Mouse (Mus musculus) intestine, embryonic 15.5 days (tissue): ENCODE results near the gene L1cam. TPM values are rescaled to one million over a fixed set of nuclear protein-coding genes. Genes with fewer than 3 reads are reported as not detected.

Source experiments
- ATAC-seq: fragments of 200-750 bp; cut with Nextera tagmentation; 2 replicates; pipeline ENCODE4 v1.8.0; 2017; ENCODE audit warnings: moderate TSS enrichment, moderate library complexity
- H3K27ac ChIP-seq: fragments of 300-500 bp; sonication (generic); 2 replicates; pipeline ENCODE4 v1.5.1; 2015; ENCODE audit warnings: mild to moderate bottlenecking, inconsistent platforms
- H3K27me3 ChIP-seq: fragments of 300-500 bp; sonication (generic); replicated peaks from 2 replicates; pipeline ENCODE4 v1.6.1; 2015; ENCODE audit warnings: inconsistent platforms
- H3K36me3 ChIP-seq: fragments of 300-500 bp; sonication (generic); 2 replicates; pipeline ENCODE4 v1.6.1; 2015; ENCODE audit warnings: inconsistent platforms
- H3K4me1 ChIP-seq: fragments of 300-500 bp; sonication (generic); replicated peaks from 2 replicates; pipeline ENCODE4 v1.6.1; 2015; ENCODE audit warnings: inconsistent platforms
- H3K4me2 ChIP-seq: fragments of 300-500 bp; sonication (generic); replicated peaks from 2 replicates; pipeline ENCODE4 v1.6.1; 2015; ENCODE audit warnings: mild to moderate bottlenecking, inconsistent platforms
- H3K4me3 ChIP-seq: fragments of 300-500 bp; sonication (generic); replicated peaks from 2 replicates; pipeline ENCODE4 v1.5.1; 2015; ENCODE audit warnings: inconsistent platforms
- H3K9ac ChIP-seq: fragments of 300-500 bp; sonication (generic); 2 replicates; pipeline ENCODE4 v1.6.1; 2015; ENCODE audit warnings: inconsistent platforms
- H3K9me3 ChIP-seq: fragments of 300-500 bp; sonication (generic); 2 replicates; pipeline ENCODE4 v1.6.1; 2016; ENCODE audit warnings: inconsistent platforms
- WGBS: fragments of 180-500 bp; shearing (Covaris S2); methylation state at CpG from one replicate; pipeline ENCODE4 v1.1.7; 2015; 5-methylcytosine and 5-hydroxymethylcytosine counted together
- polyA plus RNA-seq: library from polyadenylated mRNA; unstranded; fragments of >200 nt; fragmentation: Nextera tagmentation; extraction: Ambion mirVana; gene quantifications from 2 replicates; pipeline ENCODE4 v1.2.1, GENCODE M21; 2015

L1cam gene
- polyA plus RNA-seq, 1 experiment from 2014 or later = 9.0 TPM

DNA sequence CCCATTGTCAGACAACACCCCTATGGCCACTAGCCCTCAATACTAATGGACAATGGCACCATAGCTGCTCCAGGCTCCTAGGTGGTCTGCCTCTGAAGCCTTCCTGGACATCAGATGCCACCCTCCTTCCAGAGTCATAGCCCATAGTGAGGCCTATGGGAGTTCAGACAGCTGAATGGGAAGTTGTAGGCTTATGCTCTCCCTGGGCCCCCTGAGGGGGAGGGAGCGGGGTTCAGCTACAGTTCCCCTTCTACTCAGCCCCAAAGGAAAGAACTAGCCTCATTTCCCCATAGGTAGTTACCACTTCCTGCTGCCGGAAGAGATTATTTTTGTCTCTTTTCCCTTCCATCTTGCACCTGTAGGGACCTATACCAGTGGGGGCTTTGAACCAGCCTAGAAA lies 15.7 kb upstream of the L1cam start:
- Histone ChIP-seq H3K27ac (no peak overlapping the region), H3K9ac (no peak overlapping the region), H3K27me3 (no peaks in the 10 kb centered on the region), H3K36me3 (no peaks in the 10 kb centered on the region), H3K4me1 (no peaks in the 10 kb centered on the region), H3K9me3 (no peaks in the 10 kb centered on the region), H3K4me2 (0 out of 2 replicates have a peak overlapping the region, but pooled peaks have one; percentile 54), H3K4me3 (no peak overlapping the region)
- WGBS = 82% methylated on average over 2 of the region's 2 CpGs
- no peak for ATAC-seq

GRCm38 (mm10) chrX:73911156-73911555 lies 15.3 kb upstream of the L1cam start:
- no peak overlapping the region for H3K4me3 ChIP-seq
- no peaks in the 10 kb centered on the region for H3K4me1 ChIP-seq
- H3K9me3 ChIP-seq = no peaks in the 10 kb centered on the region
- no peak overlapping the region; the same call in 1 of the 2 replicates for H3K9ac ChIP-seq
- H3K36me3 ChIP-seq = no peaks in the 10 kb centered on the region
- 39% methylated on average over 24 of the region's 26 CpGs for WGBS
- H3K27me3 ChIP-seq = no peaks in the 10 kb centered on the region
- no peak for ATAC-seq
- H3K27ac ChIP-seq = no peak overlapping the region
- H3K4me2 ChIP-seq = peak overlapping the region; percentile 54

- H3K4me1 ChIP-seq = no peaks in the 10 kb centered on the region
- peak overlapping the region; percentile 54 for H3K4me2 ChIP-seq
- ATAC-seq = no peak
- no peaks in the 10 kb centered on the region for H3K9me3 ChIP-seq
- no peak overlapping the region for H3K27ac ChIP-seq
- H3K36me3 ChIP-seq = no peaks in the 10 kb centered on the region
- no peaks in the 10 kb centered on the region for H3K27me3 ChIP-seq
- no peak overlapping the region for H3K9ac ChIP-seq
- no peak overlapping the region for H3K4me3 ChIP-seq
Measured at GRCm38 (mm10) chrX:73910451-73910850, 14.5 kb upstream of the L1cam start.

DNA sequence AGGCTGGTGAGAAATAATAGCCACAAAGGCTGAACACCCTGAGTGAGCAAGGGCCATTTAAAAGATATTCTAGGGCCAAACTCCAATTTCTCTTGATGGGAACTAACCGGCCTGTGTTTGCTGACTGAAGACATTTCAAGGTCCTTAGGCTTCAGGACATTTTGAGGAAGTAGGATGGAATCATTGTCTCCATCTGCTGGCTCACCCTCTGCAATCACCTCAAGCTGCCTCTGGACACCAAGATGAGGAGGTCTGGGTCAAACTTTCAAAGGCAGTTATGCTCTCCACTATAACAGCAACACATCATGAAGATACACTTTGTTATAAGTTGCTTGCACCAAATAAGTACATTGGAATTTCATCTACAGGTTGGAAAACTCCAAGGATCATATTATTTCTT lies 14.1 kb upstream of the L1cam start:
- Histone ChIP-seq H3K27me3 (no peaks in the 10 kb centered on the region), H3K9me3 (no peaks in the 10 kb centered on the region), H3K27ac (no peak overlapping the region), H3K36me3 (no peaks in the 10 kb centered on the region), H3K4me3 (no peak overlapping the region), H3K4me1 (no peaks in the 10 kb centered on the region), H3K9ac (no peak overlapping the region), H3K4me2 (no peak overlapping the region)
- ATAC-seq = no peak
- WGBS = 95% methylated on average over 1 of the region's 1 CpGs

- H3K4me1 ChIP-seq = no peaks in the 10 kb centered on the region
- H3K9me3 ChIP-seq = no peaks in the 10 kb centered on the region
- H3K4me2 ChIP-seq = no peak overlapping the region
- H3K9ac ChIP-seq = no peak overlapping the region
- no peaks in the 10 kb centered on the region for H3K36me3 ChIP-seq
- H3K4me3 ChIP-seq = no peak overlapping the region
- no peak for ATAC-seq
- WGBS = 74% methylated on average over 3 of the region's 3 CpGs
- no peak overlapping the region for H3K27ac ChIP-seq
- H3K27me3 ChIP-seq = no peaks in the 10 kb centered on the region
Measured at GRCm38 (mm10) chrX:73897959-73898358, 2.1 kb upstream of the L1cam start.

DNA sequence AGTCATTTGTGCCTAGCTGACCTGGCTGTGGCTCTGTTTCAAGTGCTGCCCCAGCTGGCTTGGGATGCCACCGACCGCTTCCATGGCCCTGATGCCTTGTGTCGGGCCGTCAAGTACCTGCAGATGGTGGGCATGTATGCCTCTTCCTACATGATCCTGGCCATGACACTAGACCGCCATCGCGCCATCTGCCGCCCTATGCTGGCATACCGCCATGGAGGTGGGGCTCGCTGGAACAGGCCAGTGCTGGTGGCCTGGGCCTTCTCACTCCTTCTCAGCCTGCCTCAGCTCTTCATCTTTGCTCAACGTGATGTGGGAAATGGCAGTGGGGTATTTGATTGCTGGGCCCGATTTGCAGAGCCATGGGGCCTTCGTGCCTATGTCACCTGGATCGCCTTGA lies 3.1 kb downstream of the L1cam start:
- ATAC-seq = no peak
- Histone ChIP-seq H3K9me3 (no peaks in the 10 kb centered on the region), H3K27me3 (no peaks in the 10 kb centered on the region), H3K4me3 (no peak overlapping the region), H3K4me1 (no peaks in the 10 kb centered on the region), H3K4me2 (no peak overlapping the region), H3K36me3 (no peaks in the 10 kb centered on the region), H3K27ac (no peak overlapping the region), H3K9ac (no peak overlapping the region)
- 91% methylated on average over 14 of the region's 14 CpGs for WGBS

DNA sequence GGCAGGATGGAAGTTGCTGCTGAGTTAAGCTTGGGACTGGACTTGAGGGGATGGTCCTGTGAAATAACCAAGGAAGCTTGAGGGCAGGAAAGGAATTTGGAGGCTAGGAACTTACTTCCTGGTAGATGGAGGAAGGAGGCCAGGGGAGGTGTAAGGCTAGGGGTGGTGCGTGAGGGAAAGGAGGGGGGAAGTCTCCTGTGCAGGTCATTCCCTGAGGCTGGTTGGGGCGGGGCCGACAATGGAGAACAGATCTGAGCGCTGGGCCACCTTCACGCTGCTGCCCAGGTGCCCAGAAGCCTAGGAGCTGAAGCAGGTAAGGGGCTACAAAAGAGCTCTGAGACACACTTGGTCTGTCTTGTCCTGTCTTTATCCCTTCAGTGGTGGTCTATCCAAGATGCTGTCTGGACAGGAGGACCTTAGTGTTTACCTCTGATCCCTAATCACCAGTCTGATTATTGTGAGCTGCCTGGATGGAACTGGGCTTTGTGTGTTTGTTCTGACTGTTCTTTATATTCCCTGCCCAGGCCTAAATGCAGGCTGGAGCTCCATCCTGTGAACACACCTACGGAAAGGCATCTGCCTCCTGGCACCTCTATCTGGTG lies 4.3 kb downstream of the L1cam start, which contains the start of gene Avpr2:
Gene Avpr2 (plus strand): TSS at position 552 of the 602 bp plus-strand sequence.
- H3K4me2 ChIP-seq = no peak within 1 kb of the TSS
- H3K9ac ChIP-seq = no peak within 1 kb of the TSS
- no peak within 1 kb of the TSS for H3K4me3 ChIP-seq
- no peaks in the 10 kb centered on the region for H3K27me3 ChIP-seq
- no peaks in the 10 kb centered on the region for H3K9me3 ChIP-seq
- H3K27ac ChIP-seq = no peak within 1 kb of the TSS
- H3K36me3 ChIP-seq = no peaks in the 10 kb centered on the region
- 52% methylated on average over 6 of the region's 6 CpGs for whole genome bisulfite sequencing
- H3K4me1 ChIP-seq = no peaks in the 10 kb centered on the region
- ATAC-seq = no peak

DNA sequence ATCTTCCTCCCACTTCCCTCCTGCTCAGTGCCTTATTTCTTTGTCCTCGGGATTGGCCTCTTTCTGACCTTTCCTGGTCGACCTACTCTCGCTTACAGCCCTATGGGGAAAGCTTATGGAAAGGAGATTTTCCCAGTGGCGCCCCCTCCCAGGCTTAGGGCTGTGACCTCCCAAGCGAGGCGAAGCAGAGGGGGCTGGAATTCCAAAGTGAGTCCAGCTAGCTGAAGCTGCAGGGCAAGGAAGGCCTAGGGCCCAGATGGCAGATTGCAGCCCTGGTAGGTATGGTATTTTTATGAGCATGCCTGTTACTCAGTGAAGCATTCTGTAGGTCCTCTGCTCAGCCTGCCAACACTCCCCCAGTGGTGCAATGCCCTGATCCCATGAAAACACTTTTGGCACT lies 14.4 kb downstream of the L1cam start:
- WGBS = 28% methylated on average over 6 of the region's 6 CpGs

GRCm38 (mm10) chrX:73881036-73881427 lies 14.9 kb downstream of the L1cam start:
- Histone ChIP-seq H3K9me3 (no peaks in the 10 kb centered on the region), H3K4me3 (peak overlapping the region; percentile 37), H3K4me1 (0 out of 2 replicates have a peak, but pooled peaks cover 4% of the 10 kb centered on the region), H3K27me3 (peaks cover 15% of the 10 kb centered on the region), H3K9ac (no peak overlapping the region), H3K27ac (no peak overlapping the region), H3K36me3 (no peaks in the 10 kb centered on the region), H3K4me2 (peak overlapping the region; percentile 80)
- no peak for ATAC-seq
- WGBS = 34% methylated on average over 16 of the region's 16 CpGs

More for the DNA sequence above, 14.4 kb downstream of the L1cam start:
- H3K27me3 ChIP-seq = peaks cover 15% of the 10 kb centered on the region
- H3K27ac ChIP-seq = no peak overlapping the region
- ATAC-seq = no peak
- no peak overlapping the region for H3K4me3 ChIP-seq
- no peaks in the 10 kb centered on the region for H3K9me3 ChIP-seq
- no peaks in the 10 kb centered on the region for H3K36me3 ChIP-seq
- 0 out of 2 replicates have a peak overlapping the region, but pooled peaks have one; percentile 80 for H3K4me2 ChIP-seq
- H3K9ac ChIP-seq = no peak overlapping the region
- 0 out of 2 replicates have a peak, but pooled peaks cover 4% of the 10 kb centered on the region for H3K4me1 ChIP-seq

- Histone ChIP-seq H3K27ac (no peak overlapping the region), H3K4me3 (peak overlapping the region; percentile 37), H3K27me3 (peaks cover 15% of the 10 kb centered on the region), H3K4me2 (peak overlapping the region; percentile 80), H3K36me3 (no peaks in the 10 kb centered on the region), H3K9me3 (no peaks in the 10 kb centered on the region), H3K4me1 (0 out of 2 replicates have a peak, but pooled peaks cover 4% of the 10 kb centered on the region), H3K9ac (no peak overlapping the region)
- ATAC-seq = peak; percentile 63
- 20% methylated on average over 25 of the region's 48 CpGs for WGBS
Measured at GRCm38 (mm10) chrX:73880194-73881035, 15.5 kb downstream of the L1cam start.

GRCm38 (mm10) chrX:73877014-73877413 lies 18.9 kb downstream of the L1cam start:
- Histone ChIP-seq H3K36me3 (no peaks in the 10 kb centered on the region), H3K9me3 (no peaks in the 10 kb centered on the region), H3K9ac (no peak overlapping the region), H3K4me1 (0 out of 2 replicates have a peak, but pooled peaks cover 4% of the 10 kb centered on the region), H3K27ac (no peak overlapping the region), H3K4me3 (no peak overlapping the region), H3K27me3 (peaks cover 15% of the 10 kb centered on the region), H3K4me2 (no peak overlapping the region)
- WGBS = 58% methylated on average over 1 of the region's 1 CpGs
- no peak for ATAC-seq

- 69% methylated on average over 2 of the region's 2 CpGs for WGBS
- no peak for ATAC-seq
Measured at GRCm38 (mm10) chrX:73875881-73876280, 20.0 kb downstream of the L1cam start.

More at GRCm38 (mm10) chrX:73875881-73876280, 20.0 kb downstream of the L1cam start:
- Histone ChIP-seq H3K27me3 (peaks cover 15% of the 10 kb centered on the region), H3K4me2 (no peak overlapping the region), H3K36me3 (no peaks in the 10 kb centered on the region), H3K9ac (no peak overlapping the region), H3K27ac (no peak overlapping the region), H3K9me3 (no peaks in the 10 kb centered on the region), H3K4me3 (no peak overlapping the region), H3K4me1 (0 out of 2 replicates have a peak, but pooled peaks cover 4% of the 10 kb centered on the region)
